Mouse (Mus musculus) ES-Bruce4 (cell line): ENCODE results near the gene Ddx52.

Experiments used
- CTCF ChIP-seq: IDR thresholded peaks from one replicate; pipeline ENCODE4 v1.8.1; 2011; ENCODE audit warnings: low read depth, low read length
- POLR2A ChIP-seq: IDR thresholded peaks from one replicate; pipeline ENCODE4 v1.8.1; 2011; ENCODE audit warnings: low read length; ENCODE audit not compliant: insufficient read depth

DNA sequence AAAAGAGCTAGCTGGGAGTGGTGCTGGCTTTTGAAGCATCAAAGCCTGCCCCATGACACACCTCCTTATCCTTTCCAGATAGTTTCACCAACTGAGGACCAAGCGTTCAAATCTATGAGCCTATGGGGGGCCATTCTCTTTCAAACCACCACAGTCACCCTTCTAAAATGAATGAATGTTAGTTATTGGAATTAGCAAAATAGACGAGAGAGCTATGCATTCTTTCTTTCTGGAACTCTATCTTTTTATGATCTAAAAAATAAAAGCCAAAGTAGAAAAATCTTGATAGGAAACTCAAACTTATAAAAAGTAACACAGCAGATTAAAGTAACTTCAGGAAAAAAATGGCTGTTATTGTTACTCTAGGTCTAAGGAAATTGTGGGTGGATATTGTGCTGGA lies 35.9 kb downstream of the Ddx52 start:
- no peak for TF ChIP-seq POLR2A
- no peak for TF ChIP-seq CTCF
